Mouse (Mus musculus) heart, postnatal 14 days (tissue): ENCODE results near the gene Rnf135. TPM values are rescaled to one million over a fixed set of nuclear protein-coding genes. Genes with fewer than 3 reads are reported as not detected.

Source experiments
- total RNA-seq, 2 experiments: library from RNA; stranded (reverse); gene quantifications; 2 replicates each; pipeline ENCODE4 v1.2.3; 2021

Gene Rnf135
- total RNA-seq, 2 experiments from 2014 or later = 7.1 to 7.4 TPM

Other genes with a start within 250 kb of the Rnf135 start
- 10 to 100 TPM; 19.4 to 21.3 TPM for gene Utp6, start 221.5 kb upstream of the Rnf135 start, total RNA-seq
- gene Suz12, start 190.7 kb upstream of the Rnf135 start, total RNA-seq = 10 to 100 TPM; 28.2 to 30.2 TPM
- gene Crlf3, start 102.9 kb upstream of the Rnf135 start, total RNA-seq = 10 to 100 TPM; 16.1 to 16.9 TPM
- 1 to 10 TPM; 1.8 to 2.0 TPM for gene Atad5, start 94.5 kb upstream of the Rnf135 start, total RNA-seq
- gene Tefm, start 41.7 kb upstream of the Rnf135 start, total RNA-seq = 10 to 100 TPM; 24.4 to 24.8 TPM
- 10 to 100 TPM; 16.9 to 17.6 TPM for gene Adap2, start 29.7 kb upstream of the Rnf135 start, total RNA-seq
- gene Rhot1, start 25.2 kb downstream of the Rnf135 start, total RNA-seq = 10 to 100 TPM; 61.8 to 65.3 TPM
- 1 to 10 TPM; 3.8 to 5.3 TPM for gene Rhbdl3, start 117.1 kb downstream of the Rnf135 start, total RNA-seq
- 10 to 100 TPM; 19.2 to 19.3 TPM for gene 5730455P16Rik, start 194.2 kb downstream of the Rnf135 start, total RNA-seq
- gene Zfp207, start 199.4 kb downstream of the Rnf135 start, total RNA-seq = 10 to 100 TPM; 85.8 to 99.0 TPM
- 100 to 1,000 TPM; 102 to 103 TPM for gene Psmd11, start 244.8 kb downstream of the Rnf135 start, total RNA-seq